Mouse (Mus musculus) regulatory T cell (primary cell): Measurements from ENCODE around the gene Olfr564.

Experiments used
- in situ Hi-C: fragments of 300-600 bp; cut with MboI, MseI; formaldehyde crosslinking; loops from one replicate; pipeline ENCODE4 v1.15.1; 2025; ENCODE audit warnings: high pct_unique_total_duplicates

Gene Olfr564

DNA sequence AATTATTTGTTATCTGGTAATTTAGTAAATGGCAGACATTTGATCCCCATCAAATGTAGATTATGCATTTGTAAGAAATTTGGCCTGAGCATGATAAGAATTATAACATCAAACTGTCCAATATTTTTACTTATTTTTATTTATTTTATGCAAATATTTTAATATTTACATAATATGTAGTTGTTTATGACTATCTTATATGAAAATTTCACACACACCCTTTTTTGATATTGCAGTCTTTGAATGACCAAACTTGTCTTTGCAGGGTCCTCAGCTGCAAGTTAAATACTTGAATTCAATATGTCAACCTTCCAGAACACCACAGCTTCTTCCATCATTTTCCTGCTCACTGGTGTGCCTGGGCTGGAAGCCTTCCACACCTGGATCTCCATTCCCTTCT is at the start of gene Olfr564:
Olfr564 (plus strand) TSS at position 301 of the 400 bp plus-strand sequence.
- in situ Hi-C loops = no loop called here

- in situ Hi-C loops = loop anchor here (10.0 kb wide), 1 partner anchor 244 kb away; no protein-coding TSS in a partner anchor
Measured at GRCm38 (mm10) chr7:102759266-102759665, 44.0 kb upstream of the Olfr564 start, which contains the start of the genes Olfr560 and Olfr78. TSS of gene Olfr560 (minus strand) at chr7:102759366. TSS of gene Olfr78 (minus strand) at chr7:102759471.

- in situ Hi-C loops = no loop called here
Measured at GRCm38 (mm10) chr7:102770921-102771320, 32.4 kb upstream of the Olfr564 start, which contains the start of gene Olfr561. TSS of gene Olfr561 (plus strand) at chr7:102771221.
